Mouse (Mus musculus) forebrain, embryonic 14.5 days (tissue): ENCODE results near the gene Prss32. TPM values are rescaled to one million over a fixed set of nuclear protein-coding genes. Genes with fewer than 3 reads are reported as not detected.

ENCODE experiments used
- ATAC-seq: fragments of 200-750 bp; cut with Nextera tagmentation; 2 replicates; pipeline ENCODE4 v1.8.0; 2017; ENCODE audit warnings: mild to moderate bottlenecking, moderate library complexity
- DNase-seq: peaks from one replicate; pipeline ENCODE4 v3.0.0-alpha.2; 2015; ENCODE audit warnings: low spot score
- H3K27ac ChIP-seq: fragments of 300-500 bp; sonication (generic); 2 replicates; pipeline ENCODE4 v1.5.1; 2014; ENCODE audit warnings: low read depth, mild to moderate bottlenecking, control low read depth, low read length, moderate library complexity
- H3K27me3 ChIP-seq: fragments of 300-500 bp; sonication (generic); replicated peaks from 2 replicates; pipeline ENCODE4 v1.6.1; 2014; ENCODE audit warnings: low read length, control low read depth, mixed read lengths; ENCODE audit not compliant: control insufficient read depth, insufficient read depth
- H3K36me3 ChIP-seq: fragments of 300-500 bp; sonication (generic); 2 replicates; pipeline ENCODE4 v1.6.1; 2014; ENCODE audit warnings: low read length, control low read depth; ENCODE audit not compliant: control insufficient read depth, insufficient read depth
- H3K4me1 ChIP-seq: fragments of 300-500 bp; sonication (generic); 2 replicates; pipeline ENCODE4 v1.6.1; 2014; ENCODE audit warnings: antibody characterized with exemption, low read length, control low read depth; ENCODE audit not compliant: control insufficient read depth, insufficient read depth
- H3K4me2 ChIP-seq: fragments of 300-500 bp; sonication (generic); 2 replicates; pipeline ENCODE4 v1.6.1; 2014; ENCODE audit warnings: mild to moderate bottlenecking, control low read depth, low read length
- H3K4me3 ChIP-seq: fragments of 300-500 bp; sonication (generic); 2 replicates; pipeline ENCODE4 v1.5.1; 2014; ENCODE audit warnings: low read depth, low read length, control low read depth
- H3K9ac ChIP-seq: fragments of 300-500 bp; sonication (generic); 2 replicates; pipeline ENCODE4 v1.6.1; 2014; ENCODE audit warnings: mild to moderate bottlenecking, low read length, control low read depth, moderate library complexity
- H3K9me3 ChIP-seq: fragments of 300-500 bp; sonication (generic); replicated peaks from 2 replicates; pipeline ENCODE4 v1.6.1; 2016; ENCODE audit warnings: low read length, control low read depth, mixed read lengths; ENCODE audit not compliant: control insufficient read depth
- WGBS: fragments of 180-500 bp; shearing (Covaris S2); extraction: QIAGEN DNeasy Blood & Tissue Kit; methylation state at CpG from one replicate; pipeline ENCODE4 v1.1.7; 2014; 5-methylcytosine and 5-hydroxymethylcytosine counted together
- polyA plus RNA-seq: library from polyadenylated mRNA; unstranded; fragments of >200 nt; fragmentation: Nextera tagmentation; extraction: Ambion mirVana; gene quantifications from 2 replicates; pipeline ENCODE4 v1.2.1, GENCODE M21; 2014

Gene Prss32
- polyA plus RNA-seq, 1 experiment from 2014 or later = not detected

DNA sequence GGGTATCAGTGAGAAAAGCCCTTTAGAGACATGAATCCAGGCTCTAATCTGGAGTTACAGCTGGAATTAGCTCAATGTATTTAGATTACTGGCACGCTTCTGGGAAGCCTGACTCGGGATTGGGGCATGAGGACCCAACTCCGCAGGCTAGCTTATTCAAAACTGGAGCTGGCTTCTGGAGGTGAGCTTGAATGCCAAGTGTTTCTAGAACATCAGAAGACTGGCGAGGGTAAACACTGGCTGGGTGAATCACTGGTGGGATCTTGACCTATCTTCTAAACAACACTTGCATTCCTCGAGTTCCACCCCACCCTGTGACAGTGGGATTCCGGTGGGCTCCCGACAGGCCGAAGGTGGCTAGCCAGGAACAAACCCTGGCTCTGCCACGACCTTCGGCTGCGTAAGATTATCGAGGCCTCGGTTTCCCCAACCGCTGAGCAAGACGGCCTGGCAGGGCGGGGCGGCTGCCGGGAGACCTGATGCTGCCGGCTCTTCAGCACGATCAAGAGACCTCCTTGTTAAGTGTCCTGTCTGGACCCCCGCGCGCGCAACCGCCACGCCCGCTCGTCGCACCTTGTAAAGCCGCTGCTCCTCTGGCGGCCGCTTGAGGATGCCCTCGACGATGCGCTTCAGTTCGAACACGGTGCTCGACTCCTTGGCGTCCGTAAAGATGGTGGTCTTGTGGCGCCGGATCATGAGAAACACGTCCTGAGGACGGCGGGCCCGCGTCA lies 15.2 kb upstream of the Prss32 start:
- ATAC-seq (peak; percentile 83), DNase-seq (peak; percentile 58)
- peaks cover 42% of the 10 kb centered on the region for H3K36me3 ChIP-seq
- H3K4me2 ChIP-seq = peak overlapping the region; percentile 76
- H3K27me3 ChIP-seq = 0 out of 2 replicates have a peak, but pooled peaks cover 8% of the 10 kb centered on the region
- H3K9ac ChIP-seq = peak overlapping the region; percentile 92
- H3K4me1 ChIP-seq = peaks cover 14% of the 10 kb centered on the region
- under 1% methylated on average over 47 of the region's 47 CpGs for WGBS
- peak overlapping the region; percentile 94 for H3K27ac ChIP-seq
- H3K4me3 ChIP-seq = peak overlapping the region; percentile 79
- no peaks in the 10 kb centered on the region for H3K9me3 ChIP-seq

DNA sequence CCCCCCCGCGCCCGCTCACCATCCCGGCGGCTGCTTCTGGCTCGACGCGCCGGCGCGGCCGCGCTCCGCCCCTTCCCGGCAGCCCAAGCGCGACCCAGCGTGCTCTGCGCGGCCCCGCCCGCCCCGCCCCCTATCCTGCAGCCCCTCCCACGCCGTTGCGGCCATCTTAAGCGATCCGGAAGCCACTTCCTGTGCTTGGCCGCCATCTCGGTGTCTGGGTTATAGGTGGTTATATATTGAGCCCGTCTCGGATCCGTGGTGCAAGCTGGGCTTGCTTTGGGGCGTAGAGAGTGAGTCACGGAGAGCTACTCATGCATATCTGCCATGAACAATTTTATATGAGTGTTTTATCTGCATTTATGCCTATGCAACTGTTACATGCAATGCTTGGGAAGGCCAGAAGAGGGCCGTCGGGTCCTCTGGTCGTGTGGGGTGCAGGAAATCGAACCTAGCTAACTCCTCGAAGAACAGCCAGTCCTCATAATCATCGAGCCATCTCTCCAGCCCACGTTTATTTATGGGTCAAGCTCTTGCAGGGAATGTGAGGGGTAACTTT lies 14.5 kb upstream of the Prss32 start, which contains the start of gene Elob:
Elob (minus strand) TSS at position 73 of the 556 bp plus-strand sequence.
- Histone ChIP-seq H3K4me2 (peak within 1 kb of the TSS; percentile 76), H3K9me3 (no peaks in the 10 kb centered on the region), H3K36me3 (peaks cover 34% of the 10 kb centered on the region), H3K4me3 (peak within 1 kb of the TSS; percentile 79), H3K27me3 (0 out of 2 replicates have a peak, but pooled peaks cover 8% of the 10 kb centered on the region), H3K4me1 (peaks cover 14% of the 10 kb centered on the region), H3K27ac (peak within 1 kb of the TSS; percentile 94), H3K9ac (peak within 1 kb of the TSS; percentile 92)
- 1% methylated on average over 32 of the region's 42 CpGs for WGBS
- DNase-seq (peak; percentile 95), ATAC-seq (peak; percentile 96)

DNA sequence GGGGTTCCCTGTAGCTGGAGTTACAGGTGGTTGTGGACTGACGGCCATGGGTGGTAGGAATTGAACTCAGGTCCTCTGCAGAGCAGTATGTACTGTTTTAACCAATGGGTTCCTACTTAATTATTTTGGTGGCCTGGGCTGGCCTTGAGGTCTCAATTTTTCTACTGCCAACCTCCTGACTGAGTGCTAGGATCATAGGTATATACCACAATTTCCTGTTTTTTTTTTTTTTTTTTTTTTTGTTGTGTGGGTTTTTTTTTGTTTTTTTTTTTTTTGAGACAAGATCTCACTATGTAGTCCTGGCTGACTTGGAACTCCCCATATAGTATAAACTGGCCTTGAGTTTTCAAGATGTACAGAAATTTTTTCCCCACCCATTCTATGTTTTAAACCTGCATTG lies 12.5 kb upstream of the Prss32 start:
- DNase-seq (no peak), ATAC-seq (no peak)
- Histone ChIP-seq H3K4me3 (no peak overlapping the region), H3K27me3 (0 out of 2 replicates have a peak, but pooled peaks cover 8% of the 10 kb centered on the region), H3K9ac (no peak overlapping the region), H3K36me3 (peaks cover 14% of the 10 kb centered on the region), H3K4me2 (no peak overlapping the region), H3K27ac (no peak overlapping the region), H3K9me3 (no peaks in the 10 kb centered on the region), H3K4me1 (peaks cover 14% of the 10 kb centered on the region)
- 97% methylated on average over 1 of the region's 1 CpGs for WGBS

- 58% methylated on average over 8 of the region's 8 CpGs for WGBS
- H3K27ac ChIP-seq = no peak within 1 kb of the TSS
- DNase-seq = no peak
Observed at GRCm38 (mm10) chr17:23836006-23836575, 7.6 kb upstream of the Prss32 start, which contains the start of gene Prss33. Prss33 (minus strand) TSS chr17:23836056.

GRCm38 (mm10) chr17:23841145-23841544 lies 2.5 kb upstream of the Prss32 start:
- Histone ChIP-seq H3K36me3 (no peaks in the 10 kb centered on the region), H3K9me3 (no peaks in the 10 kb centered on the region), H3K4me2 (no peak overlapping the region), H3K9ac (no peak overlapping the region), H3K4me3 (no peak overlapping the region), H3K27me3 (no peaks in the 10 kb centered on the region), H3K27ac (no peak overlapping the region), H3K4me1 (no peaks in the 10 kb centered on the region)
- DNase-seq (peak; percentile 86), ATAC-seq (no peak)
- 28% methylated on average over 4 of the region's 4 CpGs for WGBS

More at GRCm38 (mm10) chr17:23836006-23836575, 7.6 kb upstream of the Prss32 start, which contains the start of gene Prss33:
- Histone ChIP-seq H3K9ac (no peak within 1 kb of the TSS), H3K9me3 (no peaks in the 10 kb centered on the region), H3K36me3 (no peaks in the 10 kb centered on the region), H3K4me2 (no peak within 1 kb of the TSS), H3K27me3 (0 out of 2 replicates have a peak, but pooled peaks cover 8% of the 10 kb centered on the region), H3K4me3 (no peak within 1 kb of the TSS), H3K4me1 (no peaks in the 10 kb centered on the region)
- ATAC-seq = no peak

- 46% methylated on average over 23 of the region's 23 CpGs for WGBS
- Histone ChIP-seq H3K27ac (no peak overlapping the region), H3K4me3 (no peak overlapping the region), H3K4me2 (peak overlapping the region; percentile 8; the same call in 1 of the 2 replicates), H3K27me3 (no peaks in the 10 kb centered on the region), H3K9ac (no peak overlapping the region), H3K36me3 (no peaks in the 10 kb centered on the region), H3K9me3 (no peaks in the 10 kb centered on the region), H3K4me1 (no peaks in the 10 kb centered on the region)
- ATAC-seq = no peak
- DNase-seq = no peak
Observed at GRCm38 (mm10) chr17:23843141-23843811, 379 bp upstream of the Prss32 start.

DNA sequence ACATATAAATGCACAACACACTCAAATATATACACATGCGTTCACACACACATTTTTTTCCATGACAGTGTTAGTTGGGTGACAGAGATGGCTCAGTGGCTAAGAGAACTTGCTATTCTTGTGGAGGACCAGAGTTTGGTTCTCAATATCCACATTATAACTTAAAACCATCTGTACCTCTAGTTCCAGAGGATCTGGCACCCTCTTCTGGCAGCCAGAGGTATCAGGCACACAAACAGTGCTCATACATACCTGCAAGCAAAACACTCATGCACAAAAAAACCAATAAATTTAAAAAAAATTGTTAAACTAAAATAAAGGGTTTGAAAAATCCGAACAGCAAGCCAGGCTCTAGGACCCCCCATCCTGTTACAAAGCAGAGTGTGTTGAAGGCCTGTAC lies 6.4 kb downstream of the Prss32 start:
- H3K9ac ChIP-seq = no peak overlapping the region
- no peak overlapping the region for H3K27ac ChIP-seq
- no peak overlapping the region for H3K4me2 ChIP-seq
- H3K4me3 ChIP-seq = no peak overlapping the region
- no peaks in the 10 kb centered on the region for H3K9me3 ChIP-seq
- DNase-seq = no peak
- H3K27me3 ChIP-seq = no peaks in the 10 kb centered on the region
- no peaks in the 10 kb centered on the region for H3K36me3 ChIP-seq
- WGBS = 58% methylated on average over 2 of the region's 2 CpGs
- no peak for ATAC-seq
- no peaks in the 10 kb centered on the region for H3K4me1 ChIP-seq

DNA sequence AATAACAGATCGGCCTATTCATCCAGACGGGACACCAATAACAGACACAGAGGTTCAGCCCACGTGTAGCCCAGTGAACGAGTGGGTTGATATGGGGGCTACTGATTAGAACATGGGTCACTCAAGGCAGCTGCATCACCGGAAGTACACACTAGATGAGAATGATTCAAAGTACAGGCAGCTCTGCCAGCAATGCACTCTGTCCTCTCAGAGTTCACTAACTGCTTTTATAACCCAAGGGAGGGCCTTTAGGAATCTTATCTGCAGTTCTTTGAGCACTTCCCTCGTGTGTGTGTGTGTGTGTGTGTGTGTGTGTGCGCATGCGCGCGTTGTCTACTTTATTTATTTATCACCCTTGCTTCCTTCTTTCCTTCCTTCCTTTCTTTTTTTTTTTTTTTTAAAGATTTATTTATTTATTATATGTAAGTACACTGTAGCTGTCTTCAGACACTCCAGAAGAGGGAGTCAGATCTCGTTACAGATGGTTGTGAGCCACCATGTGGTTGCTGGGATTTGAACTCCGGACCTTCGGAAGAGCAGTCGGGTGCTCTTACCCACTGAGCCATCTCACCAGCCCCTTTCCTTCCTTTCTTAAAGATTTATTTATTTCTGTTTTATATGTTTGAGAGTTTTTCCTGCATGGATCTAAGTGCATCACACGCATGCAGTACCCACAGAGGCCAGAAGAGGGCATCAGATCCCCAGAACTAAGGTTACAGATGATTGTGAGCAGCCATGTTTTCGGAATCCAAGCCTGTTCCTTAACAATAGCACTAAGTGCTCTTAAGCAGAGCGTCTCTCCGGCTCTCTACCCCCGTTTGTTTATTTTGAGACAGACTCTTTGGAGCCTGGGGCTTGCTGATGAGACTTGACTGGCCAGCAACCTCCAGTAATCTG lies 7.4 kb downstream of the Prss32 start:
- H3K36me3 ChIP-seq = no peaks in the 10 kb centered on the region
- H3K9ac ChIP-seq = no peak overlapping the region
- no peak overlapping the region for H3K27ac ChIP-seq
- no peaks in the 10 kb centered on the region for H3K27me3 ChIP-seq
- H3K4me2 ChIP-seq = no peak overlapping the region
- peak; percentile 80 for DNase-seq
- no peak overlapping the region for H3K4me3 ChIP-seq
- no peaks in the 10 kb centered on the region for H3K4me1 ChIP-seq
- no peaks in the 10 kb centered on the region for H3K9me3 ChIP-seq
- ATAC-seq = peak; percentile 62
- 60% methylated on average over 18 of the region's 19 CpGs for WGBS
